Mouse (Mus musculus): ENCODE measurements at regions not wholly inside any gene's neighbourhood (a gene's known extent, or its start where the extent isn't known, plus 50 kb on each side); places are given as distances from the start of the nearest gene placed in this dataset.
"Not testable (repeated sequence)": the region's sequence is repeated elsewhere in the genome, so short reads cannot be mapped to it uniquely, and the experiment has no call there.

GRCm38 (mm10) chr12:18207941-18208340 lies 306.4 kb upstream of the 5730507C01Rik start:
- not testable (repeated sequence) for ATAC-seq (replicated peaks; ENCODE audit: low FRiP score, low TSS enrichment, poor library complexity, severe bottlenecking)

- peak; percentile 79 for ATAC-seq (replicated peaks; ENCODE audit: low FRiP score, low TSS enrichment, poor library complexity, severe bottlenecking)
Observed at GRCm38 (mm10) chr12:18216432-18216926, 297.8 kb upstream of the 5730507C01Rik start.

DNA sequence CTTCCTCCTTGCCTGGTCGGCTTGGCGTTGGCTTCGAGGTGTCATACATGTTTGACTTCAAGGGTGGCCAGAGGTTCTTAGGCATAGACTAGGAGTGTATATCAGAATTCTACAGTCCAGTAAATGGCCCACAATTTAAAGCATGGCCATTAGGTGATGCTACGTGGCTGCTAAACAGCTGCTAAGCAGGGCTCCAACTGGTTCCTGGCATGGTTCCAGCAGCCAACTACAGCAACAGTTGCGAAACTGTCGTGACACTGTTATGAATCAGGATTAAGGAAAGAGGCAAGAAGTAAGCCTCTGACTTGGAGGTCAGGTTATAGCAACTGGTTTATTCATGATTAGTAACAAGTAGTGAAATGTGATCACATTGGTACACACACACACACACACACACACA lies 289.8 kb upstream of the 5730507C01Rik start:
- no peak for ATAC-seq (replicated peaks; ENCODE audit: low FRiP score, low TSS enrichment, poor library complexity, severe bottlenecking)

- no peak for ATAC-seq (replicated peaks; ENCODE audit: low FRiP score, low TSS enrichment, poor library complexity, severe bottlenecking)
Observed at GRCm38 (mm10) chr12:18226691-18227090, 287.6 kb upstream of the 5730507C01Rik start.

DNA sequence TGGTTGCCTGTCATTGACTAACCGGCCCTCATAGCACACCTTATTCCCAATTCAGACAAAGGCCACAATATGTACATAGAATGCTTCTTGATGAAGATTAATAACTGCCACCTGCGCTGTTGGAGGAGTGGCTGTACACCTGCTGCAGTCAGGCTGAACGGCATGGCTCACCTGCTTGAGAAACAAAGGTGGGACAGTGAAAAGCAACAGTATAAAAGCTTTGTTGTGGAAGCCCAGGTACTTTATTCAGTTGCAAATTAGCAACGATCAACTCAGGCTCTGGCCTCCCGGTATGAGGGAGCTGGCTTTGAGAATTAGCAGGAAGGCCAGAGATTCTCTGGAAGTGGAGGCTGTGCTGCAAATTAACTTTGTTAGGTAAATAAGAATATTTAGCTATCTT lies 282.4 kb upstream of the 5730507C01Rik start:
- not testable (repeated sequence) for ATAC-seq (replicated peaks; ENCODE audit: low FRiP score, low TSS enrichment, poor library complexity, severe bottlenecking)

DNA sequence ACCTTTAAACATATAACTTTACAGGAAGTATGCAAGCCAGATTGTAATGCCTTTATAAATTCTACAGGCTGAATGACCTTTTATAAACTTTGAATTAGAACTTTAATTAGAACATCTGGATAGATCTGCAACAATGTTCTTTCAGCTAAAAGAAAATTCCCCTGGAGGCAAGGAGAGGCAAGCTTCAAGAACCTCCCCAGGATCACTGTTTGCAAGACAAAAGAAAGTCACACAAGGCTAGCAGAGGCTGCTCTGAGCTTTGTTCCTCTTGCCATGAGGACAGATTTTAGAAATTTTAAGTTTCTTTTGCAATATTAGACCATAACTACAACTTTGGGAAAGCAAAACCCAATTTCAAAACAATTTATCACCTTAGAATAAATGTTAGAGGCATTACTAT lies 278.0 kb upstream of the 5730507C01Rik start:
- not testable (repeated sequence) for ATAC-seq (replicated peaks; ENCODE audit: low FRiP score, low TSS enrichment, poor library complexity, severe bottlenecking)

DNA sequence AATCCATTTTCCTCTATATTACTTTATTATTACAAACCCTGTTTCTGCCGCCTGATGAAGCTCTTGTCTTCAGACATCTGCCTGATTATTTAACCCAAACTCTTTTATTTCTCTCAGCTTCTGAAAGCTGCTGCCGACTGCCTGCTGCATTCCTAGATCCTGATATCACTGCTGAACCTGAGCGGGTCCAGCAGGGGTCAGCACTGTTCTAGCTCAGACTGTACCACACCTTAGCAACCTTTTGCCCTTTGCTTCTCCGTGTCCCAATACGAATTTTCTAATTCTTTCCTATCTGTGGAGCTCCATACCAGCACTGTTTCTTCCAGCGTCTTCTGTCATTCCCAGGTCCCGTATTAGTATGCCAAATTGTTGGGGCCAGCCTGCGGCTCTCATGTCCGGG lies 276.8 kb upstream of the 5730507C01Rik start:
- no peak for ATAC-seq (replicated peaks; ENCODE audit: low FRiP score, low TSS enrichment, poor library complexity, severe bottlenecking)
